Mouse (Mus musculus): ENCODE results near the gene Gm11559. TPM values are rescaled to one million over a fixed set of nuclear protein-coding genes. Genes with fewer than 3 reads are reported as not detected.

Gm11559 gene
- polyA plus RNA-seq, 1 experiment from 2014 or later = not detected

Other genes starting within 250 kb of the Gm11559 start
- not detected in 2 replicates for gene Krtap2-4, start 249.6 kb upstream of the Gm11559 start, polyA plus RNA-seq (2016; fragmentation: Nextera tagmentation; extraction: Ambion mirVana)
- not detected in 2 replicates for gene Gm11562, start 244.0 kb upstream of the Gm11559 start, polyA plus RNA-seq (2016; fragmentation: Nextera tagmentation; extraction: Ambion mirVana)
- gene Krtap4-1, start 236.2 kb upstream of the Gm11559 start, polyA plus RNA-seq (2016; fragmentation: Nextera tagmentation; extraction: Ambion mirVana) = not detected in 2 replicates
- not detected in 2 replicates for gene Krtap4-2, start 229.4 kb upstream of the Gm11559 start, polyA plus RNA-seq (2016; fragmentation: Nextera tagmentation; extraction: Ambion mirVana)
- gene Krtap4-7, start 220.4 kb upstream of the Gm11559 start, polyA plus RNA-seq (2016; fragmentation: Nextera tagmentation; extraction: Ambion mirVana) = not detected in 2 replicates
- not detected in 2 replicates for gene Gm11555, start 214.2 kb upstream of the Gm11559 start, polyA plus RNA-seq (2016; fragmentation: Nextera tagmentation; extraction: Ambion mirVana)
- gene Gm11563, start 205.5 kb upstream of the Gm11559 start, polyA plus RNA-seq (2016; fragmentation: Nextera tagmentation; extraction: Ambion mirVana) = not detected in 2 replicates
- gene Krtap4-6, start 198.5 kb upstream of the Gm11559 start, polyA plus RNA-seq (2016; fragmentation: Nextera tagmentation; extraction: Ambion mirVana) = not detected in 2 replicates
- not detected in 2 replicates for gene Gm14190, start 173.7 kb upstream of the Gm11559 start, polyA plus RNA-seq (2016; fragmentation: Nextera tagmentation; extraction: Ambion mirVana)
- gene Gm14180, start 130.2 kb upstream of the Gm11559 start, polyA plus RNA-seq (2016; fragmentation: Nextera tagmentation; extraction: Ambion mirVana) = not detected in 2 replicates
- not detected in 2 replicates for gene Gm11595, start 91.6 kb upstream of the Gm11559 start, polyA plus RNA-seq (2016; fragmentation: Nextera tagmentation; extraction: Ambion mirVana)
- gene Krtap4-8, start 83.8 kb upstream of the Gm11559 start, polyA plus RNA-seq (2016; fragmentation: Nextera tagmentation; extraction: Ambion mirVana) = not detected in 2 replicates
- not detected in 2 replicates for gene Krtap4-9, start 79.3 kb upstream of the Gm11559 start, polyA plus RNA-seq (2016; fragmentation: Nextera tagmentation; extraction: Ambion mirVana)
- gene Gm11596, start 71.0 kb upstream of the Gm11559 start, polyA plus RNA-seq (2016; fragmentation: Nextera tagmentation; extraction: Ambion mirVana) = not detected in 2 replicates
- gene Gm11569, start 65.5 kb upstream of the Gm11559 start, polyA plus RNA-seq (2016; fragmentation: Nextera tagmentation; extraction: Ambion mirVana) = not detected in 2 replicates
- gene Gm11554, start 60.0 kb upstream of the Gm11559 start, polyA plus RNA-seq (2016; fragmentation: Nextera tagmentation; extraction: Ambion mirVana) = not detected in 2 replicates
- not detected in 2 replicates for gene Krtap4-13, start 54.6 kb upstream of the Gm11559 start, polyA plus RNA-seq (2016; fragmentation: Nextera tagmentation; extraction: Ambion mirVana)
- not detected in 2 replicates for gene Gm11564, start 48.8 kb upstream of the Gm11559 start, polyA plus RNA-seq (2016; fragmentation: Nextera tagmentation; extraction: Ambion mirVana)
- gene 2300003K06Rik, start 26.4 kb upstream of the Gm11559 start, polyA plus RNA-seq (2016; fragmentation: Nextera tagmentation; extraction: Ambion mirVana) = not detected in 2 replicates
- not detected in 2 replicates for gene Krtap4-16, start 12.9 kb upstream of the Gm11559 start, polyA plus RNA-seq (2016; fragmentation: Nextera tagmentation; extraction: Ambion mirVana)
- not detected in 2 replicates for gene Gm11568, start 6.6 kb upstream of the Gm11559 start, polyA plus RNA-seq (2016; fragmentation: Nextera tagmentation; extraction: Ambion mirVana)
- not detected in 2 replicates for gene Krtap9-1, start 8.9 kb downstream of the Gm11559 start, polyA plus RNA-seq (2016; fragmentation: Nextera tagmentation; extraction: Ambion mirVana)
- not detected in 2 replicates for gene Gm11567, start 14.7 kb downstream of the Gm11559 start, polyA plus RNA-seq (2016; fragmentation: Nextera tagmentation; extraction: Ambion mirVana)
- not detected in 2 replicates for gene Krtap31-1, start 43.4 kb downstream of the Gm11559 start, polyA plus RNA-seq (2016; fragmentation: Nextera tagmentation; extraction: Ambion mirVana)
- not detected in 2 replicates for gene Gm11565, start 50.3 kb downstream of the Gm11559 start, polyA plus RNA-seq (2016; fragmentation: Nextera tagmentation; extraction: Ambion mirVana)
- gene Krtap31-2, start 71.8 kb downstream of the Gm11559 start, polyA plus RNA-seq (2016; fragmentation: Nextera tagmentation; extraction: Ambion mirVana) = not detected in 2 replicates
- gene Krtap9-5, start 84.0 kb downstream of the Gm11559 start, polyA plus RNA-seq (2016; fragmentation: Nextera tagmentation; extraction: Ambion mirVana) = not detected in 2 replicates
- not detected in 2 replicates for gene Krtap29-1, start 114.6 kb downstream of the Gm11559 start, polyA plus RNA-seq (2016; fragmentation: Nextera tagmentation; extraction: Ambion mirVana)
- gene Krtap16-1, start 122.1 kb downstream of the Gm11559 start, polyA plus RNA-seq (2016; fragmentation: Nextera tagmentation; extraction: Ambion mirVana) = not detected in 2 replicates
- not detected in 2 replicates for gene Krtap17-1, start 129.5 kb downstream of the Gm11559 start, polyA plus RNA-seq (2016; fragmentation: Nextera tagmentation; extraction: Ambion mirVana)
- not detected in 2 replicates for gene Krt33a, start 151.7 kb downstream of the Gm11559 start, polyA plus RNA-seq (2016; fragmentation: Nextera tagmentation; extraction: Ambion mirVana)
- gene Krt33b, start 165.4 kb downstream of the Gm11559 start, polyA plus RNA-seq (2016; fragmentation: Nextera tagmentation; extraction: Ambion mirVana) = not detected in 2 replicates
- not detected in 2 replicates for gene Krt34, start 177.1 kb downstream of the Gm11559 start, polyA plus RNA-seq (2016; fragmentation: Nextera tagmentation; extraction: Ambion mirVana)
- not detected in 2 replicates for gene Krt31, start 186.1 kb downstream of the Gm11559 start, polyA plus RNA-seq (2016; fragmentation: Nextera tagmentation; extraction: Ambion mirVana)
- gene Krt32, start 223.8 kb downstream of the Gm11559 start, polyA plus RNA-seq (2016; fragmentation: Nextera tagmentation; extraction: Ambion mirVana) = not detected in 2 replicates
- not detected in 2 replicates for gene Krt35, start 231.8 kb downstream of the Gm11559 start, polyA plus RNA-seq (2016; fragmentation: Nextera tagmentation; extraction: Ambion mirVana)
- not detected in 2 replicates for gene Krt36, start 241.2 kb downstream of the Gm11559 start, polyA plus RNA-seq (2016; fragmentation: Nextera tagmentation; extraction: Ambion mirVana)